In the genomic region with DNA sequence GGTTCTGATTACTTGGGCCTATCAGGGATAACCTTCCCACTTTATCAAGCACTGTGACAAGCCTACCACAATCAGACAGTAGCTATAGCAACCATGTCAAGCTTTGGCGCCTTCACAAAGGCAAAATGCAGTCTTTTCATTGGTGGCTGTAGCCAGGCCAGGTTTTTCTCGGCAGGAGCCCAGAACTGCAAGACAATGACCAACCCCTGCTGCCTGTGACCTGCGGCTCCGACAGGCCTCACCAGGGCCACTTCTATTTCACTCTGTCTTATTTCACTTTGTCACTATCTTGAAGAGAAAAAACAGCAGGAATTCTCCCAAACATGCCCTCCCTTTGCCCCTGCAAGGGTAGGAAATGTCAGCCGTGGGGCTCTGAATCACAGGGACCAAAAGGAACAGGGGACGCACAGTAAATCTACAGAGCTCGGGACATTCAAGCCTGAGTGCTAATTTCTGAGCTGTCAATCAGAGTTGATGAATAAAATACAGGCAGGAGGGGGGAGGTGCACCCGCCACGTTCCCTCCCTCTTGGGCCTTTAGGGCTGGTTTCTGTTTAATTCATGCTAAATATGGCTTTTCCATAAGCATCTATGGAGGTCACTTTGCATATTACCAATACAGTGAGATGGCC, we compare ENCODE assay signal across 8 mouse cellular contexts.
DNase-seq lines count a peak whose midpoint lies in the region; ATAC-seq and TF ChIP-seq lines count a peak whose summit lies in the region.

No protein-coding gene starts in this region.

- H3K27me3 ChIP-seq in lung, embryonic 16.5 days (ENCODE audit: control insufficient read depth, insufficient read depth, low read depth, low read length) = no peaks in the 10 kb centered on the region
- H3K27me3 ChIP-seq in midbrain, embryonic 14.5 days (ENCODE audit: control insufficient read depth, insufficient read depth, low read length) = no peaks in the 10 kb centered on the region
- no peaks in the 10 kb centered on the region for H3K27me3 ChIP-seq in kidney, adult 2 months (replicated peaks; ENCODE audit: control insufficient read depth, insufficient read depth, low read length)

- 18% methylated on average over 9 of the region's 9 CpGs for WGBS in lung, embryonic 16.5 days
- under 1% methylated on average over 9 of the region's 9 CpGs for WGBS in midbrain, embryonic 14.5 days
- 36% methylated on average over 9 of the region's 9 CpGs for WGBS in kidney, adult 2 months

- TF ChIP-seq CTCF in kidney, adult 2 months (conservative IDR thresholded peaks at IDR 0.05; ENCODE audit: insufficient read depth, insufficient read length, low read depth, low read length) = no peak

- H3K36me3 ChIP-seq in lung, embryonic 16.5 days (ENCODE audit: control insufficient read depth, insufficient read depth, low read length) = no peaks in the 10 kb centered on the region
- no peaks in the 10 kb centered on the region for H3K36me3 ChIP-seq in midbrain, embryonic 14.5 days (ENCODE audit: control insufficient read depth, insufficient read depth, low read length)
- no peaks in the 10 kb centered on the region for H3K36me3 ChIP-seq in kidney, adult 2 months (ENCODE audit: control insufficient read depth, insufficient read depth, low read length)

- no peak for TF ChIP-seq POLR2A in kidney, adult 2 months (IDR thresholded peaks at IDR 0.05; ENCODE audit: low read depth, low read length)

- H3K27ac ChIP-seq in lung, embryonic 16.5 days (ENCODE audit: low read length) = no peak overlapping the region
- H3K27ac ChIP-seq in midbrain, embryonic 14.5 days (replicated peaks; ENCODE audit: low read depth, low read length) = peak overlapping the region; percentile 85
- no peak overlapping the region for H3K27ac ChIP-seq in kidney, adult 2 months (ENCODE audit: insufficient read depth, low read depth, low read length)

- no peaks in the 10 kb centered on the region for H3K9me3 ChIP-seq in lung, embryonic 16.5 days (ENCODE audit: control insufficient read depth, low read length)
- no peaks in the 10 kb centered on the region for H3K9me3 ChIP-seq in midbrain, embryonic 14.5 days (ENCODE audit: control insufficient read depth, low read length)

- H3K4me2 ChIP-seq in lung, embryonic 16.5 days (ENCODE audit: low read depth, low read length) = no peak overlapping the region
- peak overlapping the region; percentile 36 for H3K4me2 ChIP-seq in midbrain, embryonic 14.5 days (ENCODE audit: low read length)

- H3K4me1 ChIP-seq in lung, embryonic 16.5 days (replicated peaks; ENCODE audit: control insufficient read depth, insufficient read depth, low read length) = peaks cover 3% of the 10 kb centered on the region; the same call in 1 of the 2 replicates
- H3K4me1 ChIP-seq in midbrain, embryonic 14.5 days (ENCODE audit: control insufficient read depth, insufficient read depth, low read length) = peaks cover 31% of the 10 kb centered on the region
- no peaks in the 10 kb centered on the region for H3K4me1 ChIP-seq in kidney, adult 2 months (ENCODE audit: control insufficient read depth, insufficient read depth, low read length)

- no peak overlapping the region for H3K4me3 ChIP-seq in lung, embryonic 16.5 days (ENCODE audit: low read length)
- H3K4me3 ChIP-seq in midbrain, embryonic 14.5 days (replicated peaks; ENCODE audit: low read depth, low read length) = no peak overlapping the region
- no peak overlapping the region for H3K4me3 ChIP-seq in kidney, adult 2 months (ENCODE audit: insufficient read depth, low read depth, low read length)

- ATAC-seq in lung, embryonic 16.5 days (ENCODE audit: low read depth) = peak; percentile 49; the same call in 1 of the 2 replicates
- ATAC-seq in midbrain, embryonic 14.5 days (ENCODE audit: low FRiP score, low TSS enrichment) = peak; percentile 87

- H3K9ac ChIP-seq in lung, embryonic 16.5 days (ENCODE audit: low read length) = no peak overlapping the region
- no peak overlapping the region for H3K9ac ChIP-seq in midbrain, embryonic 14.5 days (replicated peaks; ENCODE audit: low read length)

- peak; percentile 54 for DNase-seq in adrenal gland, postnatal 14 days
- no peak for DNase-seq in adrenal gland, postnatal 4 days (ENCODE audit: low spot score in 2 of 2)
- DNase-seq in lung, adult 18-20 months = no peak
- peak; percentile 18 to 39 for DNase-seq in frontal cortex, postnatal 14 days (ENCODE audit: low spot score in 2 of 2)
- peak; percentile 86 for DNase-seq in midbrain, embryonic 14.5 days
- DNase-seq in thymus, postnatal 4 days = no peak
- DNase-seq in kidney, adult 2 months = no peak

Comparison
In these comparisons a context has a peak if more than half of its experiments do, and no peak if none do; other contexts are left out.
1. DNase-seq: peak in adrenal gland, postnatal 14 days (single experiment), frontal cortex, postnatal 14 days (2 of 2) and midbrain, embryonic 14.5 days (single experiment); none in adrenal gland, postnatal 4 days (0 of 2), lung, adult 18-20 months (0 of 2), thymus, postnatal 4 days (single experiment) and kidney, adult 2 months (single experiment).